Mouse (Mus musculus): Measurements from ENCODE around the gene Usp22. TPM values are rescaled to one million over a fixed set of nuclear protein-coding genes. Genes with fewer than 3 reads are reported as not detected.

The Usp22 gene
- 0.28 and 0.31 TPM in 2 replicates for polyA plus RNA-seq (2012)

- TF ChIP-seq TAL1 (IDR thresholded peaks at IDR 0.05; ENCODE audit: low read length) (no peak), GATA1 (IDR thresholded peaks at IDR 0.05; ENCODE audit: low read length) (no peak)
- peaks cover 23% of the 10 kb centered on the region for H3K4me1 ChIP-seq (ENCODE audit: control insufficient read depth)
These were observed at the start of gene Usp22 for GRCm38 (mm10) chr11:61174821-61175658. Usp22 (minus strand) TSS chr11:61175055.

DNA sequence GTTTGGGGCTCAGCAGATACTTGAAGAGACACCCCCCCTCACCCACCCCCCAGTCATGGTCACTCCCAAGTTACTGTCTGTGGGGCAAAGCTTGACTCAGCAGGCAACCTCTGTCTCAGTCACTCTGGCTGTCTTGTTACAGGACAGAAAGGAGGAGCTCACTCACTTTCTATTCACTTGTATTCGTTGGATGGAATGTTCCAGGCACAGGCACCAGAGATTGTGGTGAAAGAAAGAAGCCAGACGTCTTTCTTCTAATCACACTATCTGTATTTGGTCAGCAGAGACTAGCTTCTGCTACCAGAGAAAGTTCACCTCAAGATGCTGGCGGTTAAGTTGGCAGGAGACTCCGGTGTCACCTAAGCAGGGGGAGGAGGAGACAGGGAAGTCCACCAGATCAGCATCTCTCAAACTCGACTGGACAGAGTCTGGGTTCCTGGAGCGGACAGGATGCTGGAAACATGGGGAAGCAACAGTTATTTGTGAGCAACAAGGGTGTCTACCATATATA is 49.4 kb upstream of the Usp22 start:
- Histone ChIP-seq H3K27me3 (ENCODE audit: control insufficient read depth) (no peaks in the 10 kb centered on the region), H3K9me3 (ENCODE audit: control insufficient read depth, low read length) (no peaks in the 10 kb centered on the region), H3K4me1 (ENCODE audit: control insufficient read depth) (peaks cover 6% of the 10 kb centered on the region; the same call in 1 of the 2 replicates), H3K4me3 (replicated peaks) (no peak overlapping the region), H3K36me3 (ENCODE audit: control insufficient read depth) (no peaks in the 10 kb centered on the region)
- TF ChIP-seq GATA1 (IDR thresholded peaks at IDR 0.05; ENCODE audit: low read length) (no peak), TAL1 (IDR thresholded peaks at IDR 0.05; ENCODE audit: low read length) (no peak)

More at GRCm38 (mm10) chr11:61174821-61175658, at the start of gene Usp22:
- peak within 1 kb of the TSS; percentile 71 for H3K4me3 ChIP-seq (replicated peaks)
- H3K36me3 ChIP-seq (ENCODE audit: control insufficient read depth): no peaks in the 10 kb centered on the region; the same call in 1 of the 2 replicates
- peaks cover 8% of the 10 kb centered on the region for H3K27me3 ChIP-seq (ENCODE audit: control insufficient read depth)
- no peaks in the 10 kb centered on the region for H3K9me3 ChIP-seq (ENCODE audit: control insufficient read depth, low read length)

DNA sequence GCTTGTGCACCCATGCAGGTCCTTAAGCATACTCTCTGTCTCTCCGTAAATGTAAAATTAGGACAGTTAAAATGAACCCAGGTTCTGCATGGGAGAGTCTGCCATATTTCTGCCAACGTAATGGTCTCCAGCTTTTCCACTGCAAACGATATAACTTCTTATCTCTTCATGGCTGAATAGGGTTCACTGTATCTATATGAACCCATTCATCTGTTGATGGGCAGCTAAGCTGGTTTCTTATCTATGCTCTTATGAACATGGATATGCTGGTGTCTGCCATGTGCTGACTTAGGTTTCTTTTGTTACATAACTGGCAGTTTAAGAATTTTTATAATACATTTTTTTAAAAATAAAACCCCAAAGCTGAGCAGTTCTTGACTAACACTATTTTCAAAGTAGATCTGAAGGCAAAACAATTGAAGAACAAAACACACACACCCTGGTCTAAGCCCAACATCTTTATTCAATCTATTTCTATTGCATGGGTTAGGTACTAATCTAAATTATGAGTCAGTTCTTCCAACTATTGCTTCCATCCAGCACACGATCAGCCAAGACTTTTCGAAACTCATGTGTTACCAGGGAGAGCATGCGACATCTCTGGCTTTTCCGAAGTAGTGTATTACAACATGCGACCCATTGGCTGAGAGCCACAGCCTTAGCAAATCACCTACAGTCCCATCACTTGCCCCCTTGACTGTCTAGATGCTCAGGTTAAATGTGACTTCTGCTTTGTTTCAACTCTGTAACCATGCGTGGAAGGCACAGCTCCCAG is 48.3 kb upstream of the Usp22 start:
- Histone ChIP-seq H3K36me3 (ENCODE audit: control insufficient read depth) (no peaks in the 10 kb centered on the region), H3K9me3 (ENCODE audit: control insufficient read depth, low read length) (no peaks in the 10 kb centered on the region), H3K4me3 (replicated peaks) (no peak overlapping the region), H3K27me3 (ENCODE audit: control insufficient read depth) (no peaks in the 10 kb centered on the region), H3K4me1 (ENCODE audit: control insufficient read depth) (peaks cover 6% of the 10 kb centered on the region; the same call in 1 of the 2 replicates)
- TF ChIP-seq TAL1 (IDR thresholded peaks at IDR 0.05; ENCODE audit: low read length) (no peak), GATA1 (IDR thresholded peaks at IDR 0.05; ENCODE audit: low read length) (no peak)

DNA sequence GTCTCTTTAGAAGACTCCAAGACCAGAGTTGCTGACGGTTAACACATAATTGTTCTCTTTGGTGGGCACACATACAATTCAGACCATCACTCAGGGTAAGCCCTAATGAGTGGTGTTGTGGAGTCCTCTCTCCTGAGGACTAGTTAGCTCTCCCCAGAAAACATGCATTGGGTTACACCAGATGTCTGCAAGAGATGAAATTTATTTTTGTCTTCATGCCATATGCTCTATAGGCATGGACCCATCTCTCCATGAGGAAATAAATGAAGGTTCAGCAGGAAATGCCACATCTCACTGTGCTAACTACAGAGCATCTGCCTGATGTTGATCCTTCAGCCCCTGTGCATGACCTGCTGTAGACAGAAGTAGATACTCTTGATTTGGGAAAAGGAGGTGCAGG is 47.2 kb upstream of the Usp22 start:
- TF ChIP-seq GATA1 (IDR thresholded peaks at IDR 0.05; ENCODE audit: low read length) (no peak), TAL1 (IDR thresholded peaks at IDR 0.05; ENCODE audit: low read length) (no peak)
- H3K4me1 ChIP-seq (ENCODE audit: control insufficient read depth): peaks cover 6% of the 10 kb centered on the region; the same call in 1 of the 2 replicates
- H3K9me3 ChIP-seq (ENCODE audit: control insufficient read depth, low read length): no peaks in the 10 kb centered on the region
- H3K36me3 ChIP-seq (ENCODE audit: control insufficient read depth): no peaks in the 10 kb centered on the region
- H3K27me3 ChIP-seq (ENCODE audit: control insufficient read depth): no peaks in the 10 kb centered on the region; the same call in 1 of the 2 replicates
- no peak overlapping the region for H3K4me3 ChIP-seq (replicated peaks)

DNA sequence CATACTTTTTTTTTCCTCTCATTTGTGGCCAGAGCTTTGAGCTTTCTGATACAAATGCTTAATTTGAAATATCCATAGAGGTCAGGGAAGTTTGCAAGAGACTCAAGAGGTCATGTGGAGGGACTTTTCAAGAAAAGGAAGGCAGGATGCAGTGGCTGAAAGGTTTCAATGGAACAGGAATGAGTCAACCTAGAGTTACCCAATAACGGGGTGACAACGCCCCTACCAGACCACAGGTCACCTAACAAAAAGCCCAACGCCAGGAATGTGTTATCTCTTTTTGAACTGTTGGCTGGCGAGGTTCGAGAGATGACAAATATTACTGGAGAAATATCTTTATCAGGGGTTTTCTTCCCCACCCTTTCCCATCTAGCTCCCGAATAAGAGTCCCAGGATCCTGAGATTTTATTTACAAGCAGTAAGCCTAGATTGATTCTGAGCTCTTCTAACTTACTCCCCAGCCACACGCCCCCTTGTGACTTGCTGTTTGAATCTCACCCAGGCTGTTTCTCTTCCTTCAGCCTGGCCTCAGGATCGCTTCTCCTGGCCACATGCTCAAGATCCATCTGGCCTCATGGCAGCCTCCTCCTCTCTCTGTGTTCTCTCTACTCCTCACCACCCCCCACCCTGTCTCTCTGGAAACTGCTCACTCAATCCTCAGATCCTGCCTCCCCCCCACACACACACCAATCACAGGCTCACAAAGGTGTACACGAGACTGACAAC is 45.5 kb upstream of the Usp22 start:
- no peaks in the 10 kb centered on the region for H3K36me3 ChIP-seq (ENCODE audit: control insufficient read depth)
- no peaks in the 10 kb centered on the region for H3K9me3 ChIP-seq (ENCODE audit: control insufficient read depth, low read length)
- no peak for TF ChIP-seq TAL1 (IDR thresholded peaks at IDR 0.05; ENCODE audit: low read length)
- no peak for TF ChIP-seq GATA1 (IDR thresholded peaks at IDR 0.05; ENCODE audit: low read length)
- H3K4me1 ChIP-seq (ENCODE audit: control insufficient read depth): peaks cover 6% of the 10 kb centered on the region; the same call in 1 of the 2 replicates
- no peaks in the 10 kb centered on the region; the same call in 1 of the 2 replicates for H3K27me3 ChIP-seq (ENCODE audit: control insufficient read depth)
- no peak overlapping the region for H3K4me3 ChIP-seq (replicated peaks)

GRCm38 (mm10) chr11:61215936-61216335 is 41.1 kb upstream of the Usp22 start:
- Histone ChIP-seq H3K4me1 (ENCODE audit: control insufficient read depth) (no peaks in the 10 kb centered on the region), H3K9me3 (ENCODE audit: control insufficient read depth, low read length) (no peaks in the 10 kb centered on the region), H3K27me3 (ENCODE audit: control insufficient read depth) (peaks cover 13% of the 10 kb centered on the region), H3K36me3 (ENCODE audit: control insufficient read depth) (no peaks in the 10 kb centered on the region), H3K4me3 (replicated peaks) (no peak overlapping the region)
- TF ChIP-seq TAL1 (IDR thresholded peaks at IDR 0.05; ENCODE audit: low read length): no peak
- TF ChIP-seq GATA1 (IDR thresholded peaks at IDR 0.05; ENCODE audit: low read length): no peak

- no peak overlapping the region for H3K4me3 ChIP-seq (replicated peaks)
- H3K4me1 ChIP-seq (ENCODE audit: control insufficient read depth): no peaks in the 10 kb centered on the region
- TF ChIP-seq TAL1 (IDR thresholded peaks at IDR 0.05; ENCODE audit: low read length): no peak
- TF ChIP-seq GATA1 (IDR thresholded peaks at IDR 0.05; ENCODE audit: low read length): no peak
- no peaks in the 10 kb centered on the region for H3K9me3 ChIP-seq (ENCODE audit: control insufficient read depth, low read length)
- peaks cover 13% of the 10 kb centered on the region for H3K27me3 ChIP-seq (ENCODE audit: control insufficient read depth)
- no peaks in the 10 kb centered on the region for H3K36me3 ChIP-seq (ENCODE audit: control insufficient read depth)
These were observed 37.2 kb upstream of the Usp22 start for GRCm38 (mm10) chr11:61212102-61212501.

DNA sequence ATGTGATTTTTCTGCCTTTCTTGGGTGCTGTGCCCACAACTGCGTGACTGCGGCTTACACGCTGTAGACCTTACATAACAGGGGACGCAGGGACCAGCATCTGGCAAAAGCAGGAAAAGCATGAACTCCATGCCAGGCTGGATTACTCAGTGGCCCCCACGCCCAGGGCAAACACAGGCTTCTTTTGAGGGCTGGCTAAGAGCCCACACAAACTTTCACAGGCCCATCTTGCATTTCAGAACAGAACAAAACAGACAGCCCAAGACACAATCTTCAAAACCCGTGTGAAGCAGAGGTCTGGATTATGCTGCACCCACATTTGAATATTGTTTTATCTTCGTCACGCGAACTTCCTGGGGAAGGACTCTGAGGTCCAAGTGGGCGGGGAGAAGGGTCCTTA is 33.5 kb upstream of the Usp22 start:
- Histone ChIP-seq H3K4me1 (ENCODE audit: control insufficient read depth) (no peaks in the 10 kb centered on the region), H3K9me3 (ENCODE audit: control insufficient read depth, low read length) (no peaks in the 10 kb centered on the region), H3K4me3 (replicated peaks) (no peak overlapping the region), H3K36me3 (ENCODE audit: control insufficient read depth) (no peaks in the 10 kb centered on the region), H3K27me3 (ENCODE audit: control insufficient read depth) (peaks cover 10% of the 10 kb centered on the region)
- TF ChIP-seq TAL1 (IDR thresholded peaks at IDR 0.05; ENCODE audit: low read length) (no peak), GATA1 (IDR thresholded peaks at IDR 0.05; ENCODE audit: low read length) (no peak)
